Mouse (Mus musculus): ENCODE results near the gene Ccnb2. TPM values are rescaled to one million over a fixed set of nuclear protein-coding genes. Genes with fewer than 3 reads are reported as not detected.

Ccnb2 gene
- polyA plus RNA-seq, 1 experiment, result 58.8 TPM

DNA sequence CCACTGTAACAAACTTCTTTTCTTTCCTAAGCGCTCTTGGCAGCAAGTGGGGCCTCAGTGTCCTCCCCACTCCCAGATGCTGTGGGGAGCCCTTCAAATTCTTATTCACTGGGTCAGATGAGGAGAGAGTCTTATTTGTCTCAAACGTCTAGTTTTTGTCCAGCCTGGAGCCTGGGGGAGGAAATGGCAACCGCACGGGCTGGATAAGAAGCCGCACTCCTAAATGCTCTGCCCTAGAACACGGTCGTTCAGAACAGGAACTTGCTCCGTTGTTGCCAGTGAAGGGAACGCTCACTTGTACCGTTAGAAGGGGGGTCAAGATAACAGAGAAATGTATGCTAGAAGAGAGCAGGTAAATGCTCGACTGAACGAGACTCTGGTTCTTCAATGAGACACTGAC lies 39.3 kb downstream of the Ccnb2 start:
- Histone ChIP-seq H3K4me3 (no peak overlapping the region), H3K4me2 (ENCODE audit: low read depth) (no peak overlapping the region), H3ac (ENCODE audit: control insufficient read depth, insufficient read length) (no peak overlapping the region), H3K79me2 (ENCODE audit: control insufficient read depth, insufficient read depth) (no peaks in the 10 kb centered on the region), H3K36me3 (ENCODE audit: control insufficient read depth, insufficient read depth) (peaks cover 45% of the 10 kb centered on the region), H3K27me3 (ENCODE audit: control insufficient read depth, insufficient read depth, insufficient read length) (no peaks in the 10 kb centered on the region)
- TF ChIP-seq MYOG (IDR thresholded peaks at IDR 0.05; ENCODE audit: control insufficient read depth in 1 of 3, insufficient read depth in 1 of 3, insufficient read length in 2 of 3, low read depth in 2 of 3) (no peak), MAX (IDR thresholded peaks at IDR 0.05; ENCODE audit: low read depth) (no peak), MYOD1 (IDR thresholded peaks at IDR 0.05; ENCODE audit: control insufficient read depth in 1 of 3, insufficient read length in 2 of 3, low read depth in 2 of 3) (no peak), SRF (IDR thresholded peaks at IDR 0.05; ENCODE audit: control insufficient read depth, insufficient read length, low read depth) (no peak), E2F4 (IDR thresholded peaks at IDR 0.05; ENCODE audit: insufficient read depth) (no peak), CEBPB (IDR thresholded peaks at IDR 0.05; ENCODE audit: insufficient read depth, poor library complexity, severe bottlenecking) (no peak), TCF12 (IDR thresholded peaks at IDR 0.05; ENCODE audit: insufficient read depth, poor library complexity, severe bottlenecking) (no peak), TCF3 (IDR thresholded peaks at IDR 0.05; ENCODE audit: insufficient read length, low read depth) (no peak), USF1 (IDR thresholded peaks at IDR 0.05; ENCODE audit: low read depth) (no peak), POLR2A (IDR thresholded peaks at IDR 0.05; ENCODE audit: insufficient read length, low read depth) (no peak), REST (IDR thresholded peaks at IDR 0.05; ENCODE audit: insufficient read depth, insufficient read length) (no peak), POLR2AphosphoS2 (IDR thresholded peaks at IDR 0.05; ENCODE audit: insufficient read length, low read depth) (no peak)

DNA sequence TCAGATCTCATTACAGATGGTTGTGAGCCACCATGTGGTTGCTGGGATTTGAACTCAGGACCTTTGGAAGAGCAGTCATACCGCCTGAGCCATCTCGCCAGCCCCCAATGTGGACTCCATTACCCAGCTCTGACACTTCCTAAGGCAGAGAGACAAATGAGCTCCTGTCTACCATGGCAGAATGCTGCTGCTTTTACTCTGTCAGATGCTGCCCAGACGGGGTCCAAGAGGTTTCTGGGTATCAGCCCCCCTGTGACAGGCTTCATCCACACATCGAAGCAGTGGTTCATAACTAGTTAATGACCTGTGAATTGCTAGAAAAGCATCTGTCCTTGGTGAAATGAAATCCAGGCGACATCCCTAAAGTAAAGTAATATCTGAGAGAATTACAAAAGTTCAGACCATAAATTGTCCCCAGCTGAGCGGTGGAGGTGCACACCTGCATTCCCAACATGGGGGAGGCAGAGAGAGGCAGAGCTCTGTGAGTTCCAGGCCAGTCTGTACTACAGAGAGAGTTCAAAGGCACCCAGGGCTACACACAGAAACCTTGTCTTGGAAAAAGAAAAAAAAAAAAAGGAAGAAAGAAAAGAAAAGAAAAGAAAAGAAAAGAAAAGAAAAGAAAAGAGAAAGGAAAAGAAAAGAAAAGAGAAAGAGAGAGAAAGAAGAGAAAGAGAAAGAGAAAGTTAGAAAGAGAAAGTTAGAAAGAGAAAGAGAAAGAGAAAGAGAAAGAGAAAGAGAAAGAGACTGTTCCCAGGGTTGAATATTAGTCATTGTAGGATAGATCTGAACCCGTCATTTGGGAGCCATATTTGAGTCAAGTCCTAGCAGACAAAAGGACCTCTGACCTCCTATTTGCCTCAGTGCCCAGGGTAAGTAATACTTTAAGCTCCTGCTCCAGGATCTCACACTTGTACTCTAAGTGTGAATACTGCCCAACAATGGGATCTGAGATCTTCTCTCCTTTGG lies 41.6 kb downstream of the Ccnb2 start:
- no peak for TF ChIP-seq CEBPB (IDR thresholded peaks at IDR 0.05; ENCODE audit: insufficient read depth, poor library complexity, severe bottlenecking)
- no peak for TF ChIP-seq MAX (IDR thresholded peaks at IDR 0.05; ENCODE audit: low read depth)
- Histone ChIP-seq H3K27me3 (ENCODE audit: control insufficient read depth, insufficient read depth, insufficient read length) (no peaks in the 10 kb centered on the region), H3K4me3 (no peak overlapping the region), H3ac (ENCODE audit: control insufficient read depth, insufficient read length) (no peak overlapping the region), H3K79me2 (ENCODE audit: control insufficient read depth, insufficient read depth) (no peaks in the 10 kb centered on the region), H3K4me2 (ENCODE audit: low read depth) (no peak overlapping the region), H3K36me3 (ENCODE audit: control insufficient read depth, insufficient read depth) (peaks cover 39% of the 10 kb centered on the region)

DNA sequence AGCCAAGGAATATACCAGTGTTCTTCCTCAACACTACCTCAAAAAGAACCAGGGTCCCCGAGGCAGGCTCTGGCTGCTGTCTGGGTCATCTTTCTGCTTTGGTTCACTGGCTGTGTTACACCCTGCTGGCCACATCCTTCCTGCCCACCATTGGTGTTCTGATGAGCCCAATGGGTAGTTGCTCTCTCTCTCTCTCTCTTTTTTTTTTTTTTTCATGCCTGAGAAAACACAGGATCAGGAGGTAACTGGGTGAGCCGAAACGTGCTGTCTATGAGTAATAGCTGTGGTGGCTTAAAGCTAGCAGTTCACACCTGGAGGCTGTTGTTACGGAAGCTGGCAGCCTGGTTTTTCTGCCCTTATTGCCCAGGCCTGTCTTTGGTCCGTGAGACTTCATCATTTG lies 49.7 kb downstream of the Ccnb2 start:
- Histone ChIP-seq H3K36me3 (ENCODE audit: control insufficient read depth, insufficient read depth) (peaks cover 39% of the 10 kb centered on the region), H3K79me2 (ENCODE audit: control insufficient read depth, insufficient read depth) (no peaks in the 10 kb centered on the region), H3K4me2 (ENCODE audit: low read depth) (no peak overlapping the region), H3K27me3 (ENCODE audit: control insufficient read depth, insufficient read depth, insufficient read length) (no peaks in the 10 kb centered on the region), H3K4me3 (no peak overlapping the region), H3ac (ENCODE audit: control insufficient read depth, insufficient read length) (no peak overlapping the region)
- TF ChIP-seq TCF12 (IDR thresholded peaks at IDR 0.05; ENCODE audit: insufficient read depth, poor library complexity, severe bottlenecking) (no peak), MYOD1 (IDR thresholded peaks at IDR 0.05; ENCODE audit: control insufficient read depth in 1 of 3, insufficient read length in 2 of 3, low read depth in 2 of 3) (no peak), TCF3 (IDR thresholded peaks at IDR 0.05; ENCODE audit: insufficient read length, low read depth) (no peak), USF1 (IDR thresholded peaks at IDR 0.05; ENCODE audit: low read depth) (no peak), CEBPB (IDR thresholded peaks at IDR 0.05; ENCODE audit: insufficient read depth, poor library complexity, severe bottlenecking) (no peak), E2F4 (IDR thresholded peaks at IDR 0.05; ENCODE audit: insufficient read depth) (no peak), SRF (IDR thresholded peaks at IDR 0.05; ENCODE audit: control insufficient read depth, insufficient read length, low read depth) (no peak), MAX (IDR thresholded peaks at IDR 0.05; ENCODE audit: low read depth) (no peak), POLR2AphosphoS2 (IDR thresholded peaks at IDR 0.05; ENCODE audit: insufficient read length, low read depth) (no peak), REST (IDR thresholded peaks at IDR 0.05; ENCODE audit: insufficient read depth, insufficient read length) (no peak), MYOG (IDR thresholded peaks at IDR 0.05; ENCODE audit: control insufficient read depth in 1 of 3, insufficient read depth in 1 of 3, insufficient read length in 2 of 3, low read depth in 2 of 3) (no peak), POLR2A (IDR thresholded peaks at IDR 0.05; ENCODE audit: insufficient read length, low read depth) (no peak)

DNA sequence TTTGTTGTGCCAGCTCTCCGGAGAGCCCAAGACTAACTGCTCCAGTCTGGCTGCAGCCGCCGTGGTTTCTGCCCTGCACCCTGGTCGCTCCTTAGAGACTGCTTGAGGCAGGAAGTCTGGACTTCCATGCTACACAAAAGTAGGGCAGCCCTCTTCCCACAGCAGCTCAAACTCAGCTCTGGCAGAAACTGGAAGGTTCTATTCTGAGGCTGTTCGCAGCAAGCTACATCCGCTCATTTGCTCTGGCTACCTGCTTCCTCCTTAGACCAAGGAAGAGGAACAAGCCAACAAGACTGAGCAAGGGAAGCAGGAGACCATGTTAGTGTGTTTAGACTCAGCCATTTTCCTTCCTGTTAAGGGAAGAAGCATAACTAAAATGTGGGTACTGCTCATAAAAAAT lies 54.4 kb downstream of the Ccnb2 start:
- TF ChIP-seq REST (IDR thresholded peaks at IDR 0.05; ENCODE audit: insufficient read depth, insufficient read length) (no peak), TCF12 (IDR thresholded peaks at IDR 0.05; ENCODE audit: insufficient read depth, poor library complexity, severe bottlenecking) (no peak), MYOG (IDR thresholded peaks at IDR 0.05; ENCODE audit: control insufficient read depth in 1 of 3, insufficient read depth in 1 of 3, insufficient read length in 2 of 3, low read depth in 2 of 3) (no peak), SRF (IDR thresholded peaks at IDR 0.05; ENCODE audit: control insufficient read depth, insufficient read length, low read depth) (no peak), MYOD1 (IDR thresholded peaks at IDR 0.05; ENCODE audit: control insufficient read depth in 1 of 3, insufficient read length in 2 of 3, low read depth in 2 of 3) (no peak), MAX (IDR thresholded peaks at IDR 0.05; ENCODE audit: low read depth) (no peak), E2F4 (IDR thresholded peaks at IDR 0.05; ENCODE audit: insufficient read depth) (no peak), POLR2A (IDR thresholded peaks at IDR 0.05; ENCODE audit: insufficient read length, low read depth) (no peak), TCF3 (IDR thresholded peaks at IDR 0.05; ENCODE audit: insufficient read length, low read depth) (no peak)
- Histone ChIP-seq H3K79me2 (ENCODE audit: control insufficient read depth, insufficient read depth) (no peaks in the 10 kb centered on the region), H3K4me2 (ENCODE audit: low read depth) (no peak overlapping the region)

More for the DNA sequence above, 54.4 kb downstream of the Ccnb2 start:
- H3K36me3 ChIP-seq (ENCODE audit: control insufficient read depth, insufficient read depth), result peaks cover 60% of the 10 kb centered on the region
- H3ac ChIP-seq (ENCODE audit: control insufficient read depth, insufficient read length), result no peak overlapping the region
- H3K4me3 ChIP-seq, result no peak overlapping the region
- H3K27me3 ChIP-seq (ENCODE audit: control insufficient read depth, insufficient read depth, insufficient read length), result no peaks in the 10 kb centered on the region

All from myocyte (in vitro differentiated cells).